Mouse (Mus musculus) hindbrain, embryonic 15.5 days (tissue): ENCODE measurements at regions not wholly inside any gene's neighbourhood (a gene's known extent, or its start where the extent isn't known, plus 50 kb on each side); places are given as distances from the start of the nearest gene placed in this dataset.
A peak's percentile ranks its signal among the peaks of the same experiment; 100 is the strongest.

Experiments
- ATAC-seq: fragments of 200-750 bp; cut with Nextera tagmentation; 2 replicates; pipeline ENCODE4 v1.8.0; 2017; ENCODE audit warnings: low read depth, moderate number of reproducible peaks, moderate TSS enrichment; ENCODE audit not compliant: low FRiP score
- H3K27ac ChIP-seq: fragments of 300-500 bp; sonication (generic); replicated peaks from 2 replicates; pipeline ENCODE4 v1.5.1; 2015; ENCODE audit warnings: mild to moderate bottlenecking, inconsistent platforms
- H3K27me3 ChIP-seq: fragments of 300-500 bp; sonication (generic); 2 replicates; pipeline ENCODE4 v1.6.1; 2015; ENCODE audit warnings: control low read depth, inconsistent platforms
- H3K36me3 ChIP-seq: fragments of 300-500 bp; sonication (generic); 2 replicates; pipeline ENCODE4 v1.6.1; 2015; ENCODE audit warnings: control low read depth, inconsistent platforms
- H3K4me1 ChIP-seq: fragments of 300-500 bp; sonication (generic); replicated peaks from 2 replicates; pipeline ENCODE4 v1.6.1; 2015; ENCODE audit warnings: control low read depth, inconsistent platforms
- H3K4me2 ChIP-seq: fragments of 300-500 bp; sonication (generic); 2 replicates; pipeline ENCODE4 v1.6.1; 2015; ENCODE audit warnings: moderate library complexity, mild to moderate bottlenecking, inconsistent platforms
- H3K4me3 ChIP-seq: fragments of 300-500 bp; sonication (generic); 2 replicates; pipeline ENCODE4 v1.5.1; 2015; ENCODE audit warnings: mild to moderate bottlenecking, inconsistent platforms
- H3K9ac ChIP-seq: fragments of 300-500 bp; sonication (generic); 2 replicates; pipeline ENCODE4 v1.6.1; 2015; ENCODE audit warnings: inconsistent platforms
- H3K9me3 ChIP-seq: fragments of 300-500 bp; sonication (generic); 2 replicates; pipeline ENCODE4 v1.6.1; 2016; ENCODE audit warnings: control low read depth, inconsistent platforms
- WGBS: fragments of 180-500 bp; shearing (Covaris S2); methylation state at CpG from one replicate; pipeline ENCODE4 v1.1.7; 2015; 5-methylcytosine and 5-hydroxymethylcytosine counted together

- H3K9me3 ChIP-seq, result no peaks in the 10 kb centered on the region
- no peak overlapping the region for H3K9ac ChIP-seq
- no peaks in the 10 kb centered on the region for H3K4me1 ChIP-seq
- no peaks in the 10 kb centered on the region for H3K36me3 ChIP-seq
- 53% methylated on average over 4 of the region's 4 CpGs for WGBS
- H3K27ac ChIP-seq, result no peak overlapping the region
- no peak for ATAC-seq
- H3K4me3 ChIP-seq, result no peak overlapping the region
- no peaks in the 10 kb centered on the region for H3K27me3 ChIP-seq
- H3K4me2 ChIP-seq, result no peak overlapping the region
These were observed 150.5 kb upstream of the Wdr11 start for GRCm38 (mm10) chr7:129441085-129441617.

GRCm38 (mm10) chr7:129469496-129469895 lies 122.2 kb upstream of the Wdr11 start:
- no peak for ATAC-seq

GRCm38 (mm10) chr7:129483736-129484135 lies 107.9 kb upstream of the Wdr11 start:
- H3K27me3 ChIP-seq, result no peaks in the 10 kb centered on the region
- no peaks in the 10 kb centered on the region for H3K4me1 ChIP-seq
- H3K9ac ChIP-seq, result no peak overlapping the region
- no peaks in the 10 kb centered on the region for H3K9me3 ChIP-seq
- 85% methylated on average over 5 of the region's 5 CpGs for WGBS
- no peaks in the 10 kb centered on the region for H3K36me3 ChIP-seq
- no peak overlapping the region for H3K4me3 ChIP-seq
- no peak overlapping the region for H3K4me2 ChIP-seq
- ATAC-seq, result no peak
- H3K27ac ChIP-seq, result no peak overlapping the region

More at GRCm38 (mm10) chr7:129469496-129469895, 122.2 kb upstream of the Wdr11 start:
- Histone ChIP-seq H3K9me3 (no peaks in the 10 kb centered on the region), H3K36me3 (no peaks in the 10 kb centered on the region), H3K9ac (no peak overlapping the region), H3K4me2 (no peak overlapping the region), H3K27me3 (no peaks in the 10 kb centered on the region), H3K27ac (no peak overlapping the region), H3K4me3 (no peak overlapping the region), H3K4me1 (no peaks in the 10 kb centered on the region)
- WGBS, result 20% methylated on average over 3 of the region's 3 CpGs

- H3K9ac ChIP-seq, result no peak overlapping the region
- no peaks in the 10 kb centered on the region for H3K27me3 ChIP-seq
- no peak overlapping the region for H3K4me3 ChIP-seq
- H3K4me2 ChIP-seq, result no peak overlapping the region
- H3K27ac ChIP-seq, result no peak overlapping the region
- H3K4me1 ChIP-seq, result 0 out of 2 replicates have a peak, but pooled peaks cover 3% of the 10 kb centered on the region
- no peaks in the 10 kb centered on the region for H3K36me3 ChIP-seq
- ATAC-seq, result 0 out of 2 replicates have a peak, but pooled peaks have one; percentile 11
- H3K9me3 ChIP-seq, result no peaks in the 10 kb centered on the region
- WGBS, result 33% methylated on average over 2 of the region's 2 CpGs
These were observed 84.8 kb upstream of the Wdr11 start for GRCm38 (mm10) chr7:129506894-129507293.

- Histone ChIP-seq H3K27me3 (no peaks in the 10 kb centered on the region), H3K27ac (no peak overlapping the region), H3K9ac (no peak overlapping the region), H3K4me2 (no peak overlapping the region), H3K4me3 (no peak overlapping the region), H3K9me3 (no peaks in the 10 kb centered on the region), H3K4me1 (0 out of 2 replicates have a peak, but pooled peaks cover 3% of the 10 kb centered on the region), H3K36me3 (no peaks in the 10 kb centered on the region)
- WGBS, result 61% methylated on average over 10 of the region's 10 CpGs
- ATAC-seq, result no peak
These were observed 82.0 kb upstream of the Wdr11 start for GRCm38 (mm10) chr7:129509631-129510132.

DNA sequence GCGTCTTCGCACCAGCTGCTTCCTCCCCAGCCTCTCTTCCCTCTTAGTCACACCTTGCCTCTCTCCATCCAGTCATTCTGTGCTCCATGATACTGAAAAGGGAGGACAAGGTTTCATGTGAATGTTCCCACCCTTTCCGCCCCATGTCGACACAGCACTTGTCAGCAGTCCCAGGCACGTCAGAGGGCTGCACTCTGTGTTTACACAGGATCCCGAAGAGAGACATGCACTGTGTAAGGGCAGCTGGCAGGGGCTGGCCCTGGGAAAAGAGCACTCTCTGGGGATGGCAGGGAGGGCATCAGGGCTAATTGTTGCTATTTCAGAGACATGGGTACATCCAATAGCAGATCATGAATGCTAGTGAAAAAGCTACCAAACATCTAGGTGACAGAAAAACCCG lies 77.0 kb upstream of the Wdr11 start:
- Histone ChIP-seq H3K27ac (no peak overlapping the region), H3K9ac (no peak overlapping the region), H3K4me3 (no peak overlapping the region), H3K36me3 (no peaks in the 10 kb centered on the region), H3K4me2 (no peak overlapping the region), H3K9me3 (no peaks in the 10 kb centered on the region), H3K4me1 (no peaks in the 10 kb centered on the region), H3K27me3 (no peaks in the 10 kb centered on the region)
- ATAC-seq, result no peak
- 67% methylated on average over 7 of the region's 7 CpGs for WGBS

- WGBS, result 90% methylated on average over 1 of the region's 1 CpGs
- Histone ChIP-seq H3K9ac (no peak overlapping the region), H3K4me3 (no peak overlapping the region), H3K27ac (no peak overlapping the region), H3K9me3 (no peaks in the 10 kb centered on the region), H3K27me3 (no peaks in the 10 kb centered on the region), H3K36me3 (no peaks in the 10 kb centered on the region), H3K4me1 (no peaks in the 10 kb centered on the region; the same call in 1 of the 2 replicates), H3K4me2 (no peak overlapping the region)
- ATAC-seq, result no peak
These were observed 67.2 kb upstream of the Wdr11 start for GRCm38 (mm10) chr7:129524369-129524915.

- H3K4me2 ChIP-seq, result no peak overlapping the region
- H3K27ac ChIP-seq, result no peak overlapping the region; the same call in 1 of the 2 replicates
- H3K9me3 ChIP-seq, result no peaks in the 10 kb centered on the region
- H3K4me3 ChIP-seq, result no peak overlapping the region
- no peaks in the 10 kb centered on the region; the same call in 1 of the 2 replicates for H3K4me1 ChIP-seq
- WGBS, result 25% methylated on average over 3 of the region's 3 CpGs
- H3K27me3 ChIP-seq, result no peaks in the 10 kb centered on the region
- no peak overlapping the region for H3K9ac ChIP-seq
- ATAC-seq, result no peak
- H3K36me3 ChIP-seq, result no peaks in the 10 kb centered on the region
These were observed 65.7 kb upstream of the Wdr11 start for GRCm38 (mm10) chr7:129525985-129526384.

DNA sequence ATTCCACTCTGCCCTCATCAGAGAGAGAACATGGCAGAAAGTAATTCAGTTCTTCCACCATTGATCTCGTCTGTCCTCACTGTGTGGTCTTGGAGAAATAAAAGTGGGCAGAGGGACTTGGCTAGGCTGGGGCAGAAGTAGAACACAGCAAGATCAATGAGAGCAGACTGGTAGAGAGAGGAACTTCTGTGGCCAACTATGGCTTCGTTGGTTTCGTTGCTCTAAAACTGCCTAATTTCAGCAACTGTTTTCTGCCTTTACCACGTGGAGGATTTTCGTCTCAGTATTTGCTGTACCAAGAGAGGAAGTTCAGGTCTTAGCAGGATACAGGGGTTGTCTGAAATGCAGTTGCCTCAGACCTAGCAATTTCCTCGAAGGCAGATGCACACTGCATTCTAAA lies 63.4 kb upstream of the Wdr11 start:
- H3K27me3 ChIP-seq, result no peaks in the 10 kb centered on the region
- no peaks in the 10 kb centered on the region; the same call in 1 of the 2 replicates for H3K4me1 ChIP-seq
- ATAC-seq, result no peak
- no peak overlapping the region for H3K9ac ChIP-seq
- H3K36me3 ChIP-seq, result no peaks in the 10 kb centered on the region
- no peaks in the 10 kb centered on the region for H3K9me3 ChIP-seq
- no peak overlapping the region for H3K4me2 ChIP-seq
- WGBS, result 78% methylated on average over 6 of the region's 6 CpGs
- H3K4me3 ChIP-seq, result no peak overlapping the region
- no peak overlapping the region for H3K27ac ChIP-seq

DNA sequence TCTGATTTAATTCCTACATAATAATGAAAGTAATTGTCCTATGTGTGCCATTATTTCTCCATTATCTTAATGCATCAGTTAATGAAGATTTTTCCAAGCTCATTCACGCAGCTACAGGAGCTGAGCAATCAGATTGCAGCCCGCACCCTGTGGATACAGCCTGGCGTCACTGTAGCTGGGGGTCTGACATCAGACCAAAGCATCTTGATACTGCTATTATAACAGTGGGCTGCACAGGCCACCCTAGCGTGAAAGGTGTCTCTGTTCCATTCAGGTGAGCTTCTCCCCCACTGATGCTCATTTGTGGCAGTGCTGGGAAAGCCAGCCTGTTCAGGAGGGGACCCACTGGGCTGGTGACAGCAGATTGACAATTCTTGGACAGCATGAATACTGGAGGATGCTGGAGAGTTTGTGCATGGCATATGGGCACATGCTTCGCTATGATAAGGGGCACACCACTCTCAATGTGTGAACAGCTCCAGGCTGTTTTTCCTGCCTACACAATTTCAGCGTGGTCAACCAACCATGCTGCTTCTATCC lies 58.2 kb upstream of the Wdr11 start:
- ATAC-seq, result no peak
- Histone ChIP-seq H3K36me3 (no peaks in the 10 kb centered on the region), H3K4me3 (no peak overlapping the region), H3K9ac (no peak overlapping the region), H3K4me2 (no peak overlapping the region), H3K9me3 (no peaks in the 10 kb centered on the region), H3K27me3 (no peaks in the 10 kb centered on the region), H3K4me1 (no peaks in the 10 kb centered on the region), H3K27ac (no peak overlapping the region)
- WGBS, result 67% methylated on average over 6 of the region's 6 CpGs
